Mouse (Mus musculus) myocyte (in vitro differentiated cells): ENCODE data around the gene 4932414N04Rik. TPM values are rescaled to one million over a fixed set of nuclear protein-coding genes. Genes with fewer than 3 reads are reported as not detected.

Experiments
- H3K27me3 ChIP-seq: one replicate; pipeline ENCODE4 v1.6.1; 2011; ENCODE audit not compliant: control insufficient read depth, insufficient read depth, insufficient read length
- H3K36me3 ChIP-seq: one replicate; pipeline ENCODE4 v1.6.1; 2011; ENCODE audit not compliant: control insufficient read depth, insufficient read depth
- H3K4me2 ChIP-seq: one replicate; pipeline ENCODE4 v1.6.1; 2011; ENCODE audit warnings: low read depth, control low read depth
- H3K4me3 ChIP-seq: one replicate; pipeline ENCODE4 v1.5.1; 2011; ENCODE audit warnings: mild to moderate bottlenecking, control low read depth, moderate library complexity
- H3K79me2 ChIP-seq: one replicate; pipeline ENCODE4 v1.6.1; 2011; ENCODE audit not compliant: control insufficient read depth, insufficient read depth
- H3ac ChIP-seq: one replicate; pipeline ENCODE4 v1.6.1; 2011; ENCODE audit not compliant: control insufficient read depth, insufficient read length
- CEBPB ChIP-seq: IDR thresholded peaks from 2 replicates; pipeline ENCODE4 v1.6.1; 2011; ENCODE audit warnings: mild to moderate bottlenecking, moderate library complexity; ENCODE audit not compliant: poor library complexity, insufficient read depth, severe bottlenecking
- E2F4 ChIP-seq: IDR thresholded peaks from one replicate; pipeline ENCODE4 v1.6.1; 2011; ENCODE audit warnings: mild to moderate bottlenecking, control low read depth, moderate library complexity; ENCODE audit not compliant: insufficient read depth
- MAX ChIP-seq: IDR thresholded peaks from one replicate; pipeline ENCODE4 v1.6.1; 2011; ENCODE audit warnings: low read depth, mild to moderate bottlenecking, control low read depth
- MYOD1 ChIP-seq, 3 experiments: IDR thresholded peaks; one replicate each; pipeline ENCODE4 v1.6.1; 2011; ENCODE audit warnings: control low read depth in 2 of 3, low read depth in 2 of 3, mild to moderate bottlenecking in 2 of 3, moderate library complexity in 1 of 3; ENCODE audit not compliant: insufficient read length in 2 of 3, control insufficient read depth in 1 of 3
- MYOG ChIP-seq, 3 experiments: IDR thresholded peaks; one replicate each; pipeline ENCODE4 v1.6.1; 2011; ENCODE audit warnings: control low read depth in 2 of 3, low read depth in 2 of 3, mild to moderate bottlenecking in 2 of 3; ENCODE audit not compliant: insufficient read length in 2 of 3, control insufficient read depth in 1 of 3, insufficient read depth in 1 of 3
- POLR2A ChIP-seq: IDR thresholded peaks from one replicate; pipeline ENCODE4 v1.6.1; 2011; ENCODE audit warnings: low read depth, mild to moderate bottlenecking, control low read depth, moderate library complexity; ENCODE audit not compliant: insufficient read length
- POLR2AphosphoS2 ChIP-seq: IDR thresholded peaks from one replicate; pipeline ENCODE4 v1.6.1; 2011; ENCODE audit warnings: low read depth, control low read depth; ENCODE audit not compliant: insufficient read length
- REST ChIP-seq: IDR thresholded peaks from one replicate; pipeline ENCODE4 v1.6.1; 2011; ENCODE audit warnings: mild to moderate bottlenecking, control low read depth, moderate library complexity; ENCODE audit not compliant: insufficient read depth, insufficient read length
- SRF ChIP-seq: IDR thresholded peaks from one replicate; pipeline ENCODE4 v1.6.1; 2011; ENCODE audit warnings: low read depth; ENCODE audit not compliant: control insufficient read depth, insufficient read length
- TCF12 ChIP-seq: IDR thresholded peaks from one replicate; pipeline ENCODE4 v1.6.1; 2011; ENCODE audit warnings: mild to moderate bottlenecking, control low read depth; ENCODE audit not compliant: poor library complexity, insufficient read depth, severe bottlenecking
- TCF3 ChIP-seq: IDR thresholded peaks from one replicate; pipeline ENCODE4 v1.6.1; 2011; ENCODE audit warnings: low read depth, control low read depth; ENCODE audit not compliant: insufficient read length
- USF1 ChIP-seq: IDR thresholded peaks from one replicate; pipeline ENCODE4 v1.6.1; 2011; ENCODE audit warnings: low read depth, mild to moderate bottlenecking, control low read depth, moderate library complexity
- polyA plus RNA-seq: library from polyadenylated mRNA; unstranded; fragments of >200 nt; fragmentation: generic; extraction: Trizol; gene quantifications from one replicate; pipeline ENCODE4 v1.2.1, GENCODE M21; 2012; ENCODE audit warnings: missing spikeins

4932414N04Rik gene
- polyA plus RNA-seq, 1 experiment = not detected

DNA sequence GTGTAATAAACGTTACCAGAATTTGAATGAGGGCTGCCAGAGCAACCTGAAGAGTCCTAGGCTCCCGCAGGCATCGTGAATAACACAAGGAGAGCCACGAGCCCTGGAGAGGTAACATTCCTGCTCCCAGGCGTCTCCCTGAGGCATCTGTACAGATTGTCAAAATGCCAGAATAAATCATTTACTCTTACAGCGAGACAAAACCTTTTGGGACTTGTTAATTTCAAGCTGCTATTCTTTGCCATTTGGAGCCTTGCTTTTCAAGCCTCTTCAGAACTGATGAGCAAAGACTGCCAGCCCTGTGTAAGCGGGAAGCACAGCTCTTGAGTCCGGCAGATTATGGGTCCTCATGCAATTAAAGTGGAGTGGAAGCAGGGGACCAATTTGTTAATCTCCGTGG, 138.3 kb downstream of the 4932414N04Rik start:
- H3K27me3 ChIP-seq = no peaks in the 10 kb centered on the region
- no peak overlapping the region for H3K4me3 ChIP-seq
- TF ChIP-seq POLR2AphosphoS2 = no peak
- no peak for TF ChIP-seq MYOG (IDR thresholded peaks at IDR 0.05; ENCODE audit: control insufficient read depth in 1 of 3, insufficient read depth in 1 of 3, insufficient read length in 2 of 3, low read depth in 2 of 3)
- no peak for TF ChIP-seq SRF
- TF ChIP-seq POLR2A = no peak
- TF ChIP-seq E2F4 = no peak
- TF ChIP-seq TCF12 = no peak
- no peak for TF ChIP-seq MYOD1 (IDR thresholded peaks at IDR 0.05; ENCODE audit: control insufficient read depth in 1 of 3, insufficient read length in 2 of 3, low read depth in 2 of 3)
- no peak for TF ChIP-seq USF1
- TF ChIP-seq TCF3 = no peak
- no peak for TF ChIP-seq CEBPB
- TF ChIP-seq REST = no peak
- no peak for TF ChIP-seq MAX

DNA sequence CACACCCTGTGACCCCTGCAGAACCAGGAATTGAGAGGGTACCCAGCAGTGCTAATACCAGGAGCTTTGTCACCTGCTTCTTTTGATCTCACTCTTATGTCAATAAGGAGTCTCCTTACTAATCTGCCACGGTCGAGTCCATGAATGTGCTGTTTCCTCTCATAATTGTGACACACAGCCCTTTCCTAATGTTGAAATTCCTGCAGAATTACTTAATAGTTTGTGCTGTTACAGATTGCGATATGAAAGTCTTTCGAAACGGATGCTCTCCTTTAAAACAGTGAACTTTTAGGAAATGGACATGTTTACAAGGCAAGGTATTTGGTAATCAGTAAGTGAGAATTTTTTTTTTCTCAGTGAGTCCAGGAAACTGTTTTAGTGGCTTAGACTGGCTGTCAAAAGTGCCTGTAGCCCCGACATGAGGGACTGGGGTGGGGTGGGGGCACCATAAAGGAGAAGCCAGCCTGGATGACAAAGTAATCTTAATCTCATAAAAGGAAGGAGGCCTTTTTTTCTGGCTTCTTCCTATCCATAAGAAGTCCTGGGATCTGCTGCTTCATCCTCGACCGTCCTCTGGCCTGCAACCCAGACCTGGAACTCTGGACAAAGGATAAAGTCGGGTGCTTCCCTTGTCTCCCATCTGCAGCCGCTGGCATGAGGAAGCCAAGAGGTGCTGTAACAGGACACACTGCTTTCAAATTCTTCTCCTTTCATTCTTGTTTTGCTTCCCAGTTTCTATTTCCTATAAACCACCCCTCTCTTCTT, 139.9 kb downstream of the 4932414N04Rik start:
- H3K4me3 ChIP-seq = no peak overlapping the region
- no peaks in the 10 kb centered on the region for H3K79me2 ChIP-seq
- no peaks in the 10 kb centered on the region for H3K36me3 ChIP-seq
- H3K4me2 ChIP-seq = no peak overlapping the region
- no peak overlapping the region for H3ac ChIP-seq
- H3K27me3 ChIP-seq = no peaks in the 10 kb centered on the region
- TF ChIP-seq SRF = no peak
- no peak for TF ChIP-seq MYOG (IDR thresholded peaks at IDR 0.05; ENCODE audit: control insufficient read depth in 1 of 3, insufficient read depth in 1 of 3, insufficient read length in 2 of 3, low read depth in 2 of 3)

More for the DNA sequence above, 138.3 kb downstream of the 4932414N04Rik start:
- Histone ChIP-seq H3K79me2 (no peaks in the 10 kb centered on the region), H3K4me2 (no peak overlapping the region), H3K36me3 (no peaks in the 10 kb centered on the region), H3ac (no peak overlapping the region)

DNA sequence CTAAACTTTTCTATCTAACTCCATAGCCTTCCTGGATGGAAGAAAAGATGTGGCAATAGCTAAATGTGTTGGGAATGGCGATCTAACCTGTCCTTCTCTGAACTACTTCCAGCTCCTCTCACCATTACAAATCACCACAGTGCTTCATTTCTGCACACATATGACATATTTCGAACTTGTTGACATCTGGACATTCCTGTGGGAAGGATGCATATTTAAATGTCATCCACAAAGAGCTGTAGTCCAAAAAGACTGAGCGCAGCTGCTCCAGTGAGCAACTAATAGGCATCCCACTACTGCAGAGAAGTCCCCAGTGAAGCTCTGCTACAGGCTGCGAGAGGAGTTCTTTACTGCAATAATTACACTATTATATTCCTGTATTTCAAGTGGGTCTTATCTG, 140.8 kb downstream of the 4932414N04Rik start:
- Histone ChIP-seq H3K4me3 (no peak overlapping the region), H3ac (no peak overlapping the region), H3K36me3 (no peaks in the 10 kb centered on the region), H3K4me2 (no peak overlapping the region), H3K27me3 (no peaks in the 10 kb centered on the region), H3K79me2 (no peaks in the 10 kb centered on the region)
- peak in 1 of 3 experiments; percentile 32 for TF ChIP-seq MYOD1 (IDR thresholded peaks at IDR 0.05; ENCODE audit: control insufficient read depth in 1 of 3, insufficient read length in 2 of 3, low read depth in 2 of 3)
- TF ChIP-seq MYOG (IDR thresholded peaks at IDR 0.05; ENCODE audit: control insufficient read depth in 1 of 3, insufficient read depth in 1 of 3, insufficient read length in 2 of 3, low read depth in 2 of 3) = peak in 2 of 3 experiments; percentile 10 to 11
- TF ChIP-seq USF1 = no peak

Other genes with a start within 250 kb of the 4932414N04Rik start
- gene Stk39, start 184.2 kb upstream of the 4932414N04Rik start, polyA plus RNA-seq = 4.7 TPM
- gene 4933409G03Rik, start 74.1 kb upstream of the 4932414N04Rik start, polyA plus RNA-seq = not detected
- 16.5 TPM for gene Cers6, start 205.0 kb downstream of the 4932414N04Rik start, polyA plus RNA-seq